Comparison of ENCODE assay signal across 8 mouse cellular contexts in the genomic region with DNA sequence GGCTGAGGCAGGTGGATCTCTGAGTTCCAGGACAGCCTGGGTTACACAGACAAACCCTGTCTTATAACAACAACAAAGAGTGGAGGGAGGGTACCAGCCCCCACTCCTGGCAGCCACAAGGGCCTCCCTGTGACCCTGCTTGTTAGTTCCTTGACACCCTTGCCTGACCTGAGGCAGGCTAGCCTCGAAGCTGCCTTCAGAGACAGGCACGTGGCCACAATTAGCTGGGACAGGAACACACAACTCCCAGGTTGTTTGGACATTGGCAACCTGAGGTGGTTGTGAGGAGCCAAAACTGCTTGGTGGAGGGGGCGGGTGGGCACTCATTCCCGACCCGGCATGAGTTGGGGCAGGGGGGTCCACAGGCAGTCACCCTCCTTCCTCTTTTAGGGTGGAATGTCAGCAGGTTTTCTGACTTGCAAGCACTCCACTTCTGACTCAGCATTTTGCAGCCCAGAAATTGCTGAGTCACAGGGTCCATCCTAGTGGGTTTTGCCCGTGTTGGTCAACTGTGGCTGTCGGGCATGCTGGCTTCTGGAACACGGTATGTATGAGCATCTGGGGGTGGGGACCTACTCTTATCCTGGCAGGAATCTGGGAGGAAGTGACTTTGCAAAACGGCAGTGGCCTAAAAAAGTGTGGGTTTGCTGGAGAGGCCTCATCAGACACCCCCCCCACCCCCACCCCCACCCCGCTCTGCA. TPM values are rescaled to one million over a fixed set of nuclear protein-coding genes. Genes with fewer than 3 reads are reported as not detected.
DNase-seq lines count a peak whose midpoint lies in the region; TF ChIP-seq lines count a peak whose summit lies in the region.
"Had no signal": no experiment of that assay in that cellular context is flagged by ENCODE, and none has a peak within 500 bp of the region (broad histone marks: within the 10 kb centered on the region; RNA-seq: fewer than 3 reads in every experiment).

No protein-coding gene starts in this region.

- no peaks in the 10 kb centered on the region for H3K27me3 ChIP-seq in MEL (ENCODE audit: control insufficient read depth in 1 of 2, insufficient read depth in 2 of 2, low read length in 2 of 2)

- peaks cover 29% of the 10 kb centered on the region for H3K79me2 ChIP-seq in MEL (ENCODE audit: control insufficient read depth, insufficient read depth, low read length, poor library complexity)

- TF ChIP-seq POLR2A in MEL (IDR thresholded peaks at IDR 0.05; ENCODE audit: control insufficient read depth in 1 of 2, insufficient read depth in 1 of 2, low read depth in 1 of 2, low read length in 2 of 2, poor library complexity in 1 of 2) = peak in 1 of 2 experiments; percentile 80; a peak in 2 of 4 replicates

- H3K27ac ChIP-seq in MEL (ENCODE audit: control insufficient read depth, low read depth, low read length) = peak overlapping the region; percentile 94

- peaks cover 12 to 53% of the 10 kb centered on the region in 2 experiments for H3K4me1 ChIP-seq in MEL (ENCODE audit: control insufficient read depth in 1 of 2, insufficient read depth in 2 of 2, low read length in 2 of 2)

- H3K9ac ChIP-seq in MEL (ENCODE audit: control insufficient read depth, low read depth, low read length, poor library complexity, severe bottlenecking) = peak overlapping the region; percentile 96

- no peak for TF ChIP-seq RAD21 in MEL (IDR thresholded peaks at IDR 0.05; ENCODE audit: low read depth, low read length)

- peaks cover 0 to 51% of the 10 kb centered on the region in 2 experiments; a peak in 3 of 4 replicates for H3K36me3 ChIP-seq in MEL (ENCODE audit: control insufficient read depth in 1 of 2, insufficient read depth in 2 of 2, low read length in 2 of 2)

- no peak for TF ChIP-seq CTCF in MEL (IDR thresholded peaks at IDR 0.05 in 2 of 3, conservative IDR thresholded peaks at IDR 0.05 in 1 of 3; ENCODE audit: control insufficient read depth in 1 of 3, insufficient read depth in 1 of 3, low read depth in 2 of 3, low read length in 3 of 3, poor library complexity in 1 of 3, severe bottlenecking in 1 of 3)

- H3K4me3 ChIP-seq in MEL (ENCODE audit: control insufficient read depth in 1 of 2, insufficient read depth in 1 of 2, low read depth in 2 of 2, low read length in 2 of 2) = peak overlapping the region; percentile 90 to 91; a peak in 3 of 4 replicates

- peak; percentile 53 for DNase-seq in kidney, postnatal 14 days
- DNase-seq in kidney, adult 11 months = no peak
- DNase-seq in MEL (ENCODE audit: low read depth, low spot score) = peak; percentile 98
- peak; percentile 78 for DNase-seq in c-Kit-positive CD71-positive TER-119-positive erythroid progenitor cells, embryonic 14.5 days (ENCODE audit: low spot score)
- peak; percentile 62 for DNase-seq in lung, postnatal 10 days
- DNase-seq in cerebellum, adult 8-10 months = no peak
- DNase-seq in frontal cortex, postnatal 10 days (ENCODE audit: low spot score in 2 of 2) = no peak
- DNase-seq: midbrain, embryonic 14.5 days had no signal

- H3K9me3 ChIP-seq in MEL (replicated peaks; ENCODE audit: insufficient read depth, low read length) = no peaks in the 10 kb centered on the region

- no peak for TF ChIP-seq EP300 in MEL (IDR thresholded peaks at IDR 0.05; ENCODE audit: low read depth in 1 of 2, low read length in 2 of 2)

TF ChIP-seq in MEL, 35 proteins besides CTCF, POLR2A, EP300 and RAD21:
- TF ChIP-seq GATA1 (IDR thresholded peaks at IDR 0.05; ENCODE audit: low read depth, low read length) = peak; percentile 91
- no peak for TF ChIP-seq UBTF (IDR thresholded peaks at IDR 0.05; ENCODE audit: borderline replicate concordance, insufficient read depth, low read depth, low read length)
- TF ChIP-seq KAT2A (conservative IDR thresholded peaks at IDR 0.05; ENCODE audit: low read depth, low read length) = no peak
- no peak for TF ChIP-seq POLR2AphosphoS5 (IDR thresholded peaks at IDR 0.05; ENCODE audit: borderline replicate concordance, low read depth, low read length)
- peak; percentile 88 for TF ChIP-seq TBP (IDR thresholded peaks at IDR 0.05; ENCODE audit: low read depth, low read length)

RNA-seq across cellular contexts. Expression of a gene that starts 8.2 kb away (rescaled TPM):
- total RNA-seq in MEL (2012; rRNA removed) = 116 and 136 TPM in 2 replicates
- 100 to 1,000 TPM in 1 of 2 experiments, not detected in 1; 299 TPM for polyA plus RNA-seq in MEL (2012; ENCODE audit: insufficient read depth in 1 of 2, insufficient read length in 2 of 2, low read depth in 1 of 2, low replicate concordance in 2 of 2, missing spikeins in 1 of 2)

RNA-seq across cellular contexts. Expression of a gene that starts 18.8 kb away (rescaled TPM):
- total RNA-seq in MEL (2012; rRNA removed) = 4.0 and 7.4 TPM in 2 replicates
- polyA plus RNA-seq in MEL (2012; ENCODE audit: insufficient read depth in 1 of 2, insufficient read length in 2 of 2, low read depth in 1 of 2, low replicate concordance in 2 of 2, missing spikeins in 1 of 2) = 1 to 10 TPM in 1 of 2 experiments, not detected in 1; 6.6 TPM

RNA-seq across cellular contexts. Expression of a gene that starts 55.4 kb away (rescaled TPM):
- 0.07 and 0.08 TPM in 2 replicates for total RNA-seq in MEL (2012; rRNA removed)
- under 1 TPM in 1 of 2 experiments, not detected in 1; 0.10 TPM for polyA plus RNA-seq in MEL (2012; ENCODE audit: insufficient read depth in 1 of 2, insufficient read length in 2 of 2, low read depth in 1 of 2, low replicate concordance in 2 of 2, missing spikeins in 1 of 2)

RNA-seq across cellular contexts. Expression of a gene that starts 57.7 kb away (rescaled TPM):
- total RNA-seq in MEL (2012; rRNA removed) = 100 and 102 TPM in 2 replicates
- polyA plus RNA-seq in MEL (2012; ENCODE audit: insufficient read depth in 1 of 2, insufficient read length in 2 of 2, low read depth in 1 of 2, low replicate concordance in 2 of 2, missing spikeins in 1 of 2) = 100 to 1,000 TPM in 1 of 2 experiments, not detected in 1; 389 TPM

Comparison
In these comparisons a context has a peak if more than half of its experiments do, and no peak if none do; other contexts are left out.
1. DNase-seq: peak in kidney, postnatal 14 days (single experiment), MEL (single experiment), c-Kit-positive CD71-positive TER-119-positive erythroid progenitor cells, embryonic 14.5 days (single experiment) and lung, postnatal 10 days (single experiment); none in kidney, adult 11 months (single experiment), cerebellum, adult 8-10 months (single experiment) and frontal cortex, postnatal 10 days (0 of 2).